9 mouse cellular contexts compared by ENCODE assay signal in the genomic region with DNA sequence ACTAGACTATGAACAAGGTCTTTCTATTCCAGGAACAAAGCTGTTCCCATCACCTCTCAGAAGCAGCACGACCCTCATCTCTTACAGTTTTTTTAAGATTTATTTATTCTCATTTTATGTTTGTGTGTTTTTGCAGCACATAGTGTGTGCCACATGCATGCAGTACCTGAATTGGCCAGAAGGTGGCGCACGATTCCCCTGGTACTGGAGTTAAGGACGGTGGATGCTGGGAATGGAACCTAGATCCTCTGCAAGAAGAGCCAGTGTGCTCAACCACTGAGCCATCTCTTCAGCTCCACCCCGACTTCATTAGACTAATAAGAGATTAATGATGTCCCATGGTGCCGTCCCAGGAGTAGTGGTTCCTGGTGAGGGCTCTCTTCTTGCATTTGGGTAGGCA. TPM values are rescaled to one million over a fixed set of nuclear protein-coding genes. Genes with fewer than 3 reads are reported as not detected.
DNase-seq lines count a peak whose midpoint lies in the region; ATAC-seq and TF ChIP-seq lines count a peak whose summit lies in the region.
"Had no signal": no experiment of that assay in that cellular context is flagged by ENCODE, and none has a peak within 500 bp of the region (broad histone marks: within the 10 kb centered on the region; RNA-seq: fewer than 3 reads in every experiment).

No protein-coding gene starts in this region.

- no peaks in the 10 kb centered on the region for H3K9me3 ChIP-seq in forebrain, postnatal 0 days (ENCODE audit: low read length)
- no peaks in the 10 kb centered on the region for H3K9me3 ChIP-seq in forebrain, embryonic 16.5 days (ENCODE audit: control insufficient read depth, low read length)
- no peaks in the 10 kb centered on the region for H3K9me3 ChIP-seq in limb, embryonic 11.5 days (ENCODE audit: control insufficient read depth, low read length)
- H3K9me3 ChIP-seq: limb, embryonic 12.5 days had no signal

- H3K4me2 ChIP-seq in forebrain, postnatal 0 days (ENCODE audit: low read depth), result no peak overlapping the region
- no peak overlapping the region for H3K4me2 ChIP-seq in forebrain, embryonic 16.5 days (ENCODE audit: low read length)
- H3K4me2 ChIP-seq in limb, embryonic 11.5 days (ENCODE audit: low read depth, severe bottlenecking), result no peak overlapping the region
- H3K4me2 ChIP-seq: limb, embryonic 12.5 days had no signal

- no peak overlapping the region for H3K4me3 ChIP-seq in forebrain, postnatal 0 days (ENCODE audit: low read depth, low read length)
- H3K4me3 ChIP-seq in forebrain, embryonic 16.5 days (replicated peaks; ENCODE audit: low read length), result no peak overlapping the region
- no peak overlapping the region for H3K4me3 ChIP-seq in limb, embryonic 11.5 days (ENCODE audit: low read depth, low read length)
- H3K4me3 ChIP-seq: limb, embryonic 12.5 days had no signal

- WGBS in forebrain, postnatal 0 days, result 37% methylated on average over 6 of the region's 6 CpGs
- WGBS in forebrain, embryonic 16.5 days, result 35% methylated on average over 6 of the region's 6 CpGs
- 43% methylated on average over 6 of the region's 6 CpGs for WGBS in limb, embryonic 11.5 days

- H3K27ac ChIP-seq in forebrain, postnatal 0 days (ENCODE audit: low read depth, low read length), result no peak overlapping the region
- H3K27ac ChIP-seq in forebrain, embryonic 16.5 days (ENCODE audit: low read length), result no peak overlapping the region
- H3K27ac ChIP-seq in limb, embryonic 11.5 days (replicated peaks; ENCODE audit: low read depth, low read length), result no peak overlapping the region
- H3K27ac ChIP-seq: limb, embryonic 12.5 days had no signal

- no peaks in the 10 kb centered on the region for H3K36me3 ChIP-seq in forebrain, postnatal 0 days (ENCODE audit: insufficient read depth)
- H3K36me3 ChIP-seq in forebrain, embryonic 16.5 days (ENCODE audit: control insufficient read depth, insufficient read depth), result no peaks in the 10 kb centered on the region
- no peaks in the 10 kb centered on the region for H3K36me3 ChIP-seq in limb, embryonic 11.5 days (ENCODE audit: control insufficient read depth, insufficient read depth, low read length)
- no peaks in the 10 kb centered on the region for H3K36me3 ChIP-seq in splenic B cell, adult 2 months (ENCODE audit: control insufficient read depth, insufficient read depth, low read length, poor library complexity, severe bottlenecking)
- H3K36me3 ChIP-seq: limb, embryonic 12.5 days had no signal

- H3K27me3 ChIP-seq in forebrain, postnatal 0 days (ENCODE audit: insufficient read depth, low read length), result no peaks in the 10 kb centered on the region
- no peaks in the 10 kb centered on the region for H3K27me3 ChIP-seq in forebrain, embryonic 16.5 days (replicated peaks; ENCODE audit: control insufficient read depth, insufficient read depth, low read length)
- no peaks in the 10 kb centered on the region for H3K27me3 ChIP-seq in limb, embryonic 11.5 days (ENCODE audit: control insufficient read depth, insufficient read depth, low read length)
- no peaks in the 10 kb centered on the region for H3K27me3 ChIP-seq in splenic B cell, adult 2 months (ENCODE audit: control insufficient read depth, insufficient read depth, low read length, poor library complexity, severe bottlenecking)
- H3K27me3 ChIP-seq: limb, embryonic 12.5 days had no signal

- DNase-seq in forebrain, postnatal 0 days, result no peak
- peak; percentile 12 for DNase-seq in ovary, postnatal 14 days (ENCODE audit: low spot score)
- DNase-seq in ovary, adult 18-20 months (ENCODE audit: low spot score), result no peak
- peak; percentile 13 for DNase-seq in cerebellum, adult 8-10 months
- peak; percentile 63 for DNase-seq in limb, embryonic 11.5 days (ENCODE audit: low spot score)
- peak; percentile 70 for DNase-seq in splenic B cell, adult 2 months (ENCODE audit: low read depth, low spot score)
- no peak for DNase-seq in Muller cell, postnatal 12 days (ENCODE audit: inconsistent ontology term)

- peak; percentile 68 for TF ChIP-seq CTCF in forebrain, postnatal 0 days (IDR thresholded peaks at IDR 0.05; ENCODE audit: low read depth)

- H3K9ac ChIP-seq in forebrain, postnatal 0 days, result no peak overlapping the region
- H3K9ac ChIP-seq in forebrain, embryonic 16.5 days (replicated peaks; ENCODE audit: low read depth, low read length), result no peak overlapping the region
- no peak overlapping the region for H3K9ac ChIP-seq in limb, embryonic 11.5 days (ENCODE audit: low read length)
- H3K9ac ChIP-seq: limb, embryonic 12.5 days had no signal

- H3K4me1 ChIP-seq in forebrain, postnatal 0 days (ENCODE audit: insufficient read depth), result no peaks in the 10 kb centered on the region
- no peaks in the 10 kb centered on the region for H3K4me1 ChIP-seq in forebrain, embryonic 16.5 days (replicated peaks; ENCODE audit: control insufficient read depth, insufficient read depth, low read length)
- H3K4me1 ChIP-seq in limb, embryonic 11.5 days (ENCODE audit: control insufficient read depth, insufficient read depth, low read length), result peaks cover 7% of the 10 kb centered on the region; the same call in 1 of the 2 replicates

- ATAC-seq in forebrain, postnatal 0 days, result no peak
- ATAC-seq in forebrain, embryonic 16.5 days, result no peak
- ATAC-seq in limb, embryonic 11.5 days (ENCODE audit: insufficient number of reproducible peaks, low FRiP score, low TSS enrichment, low read depth), result no peak

RNA-seq across cellular contexts. Expression of gene Erg, which starts 29.2 kb away (rescaled TPM):
- total RNA-seq in forebrain, postnatal 0 days (2014; rRNA removed), result 3.9 and 6.4 TPM in 2 replicates
- 0.99 and 1.8 TPM in 2 replicates for polyA plus RNA-seq in forebrain, postnatal 0 days (2015; fragmentation: Nextera tagmentation; extraction: Ambion mirVana)
- polyA plus RNA-seq in forebrain, embryonic 16.5 days (2015; fragmentation: Nextera tagmentation; extraction: Ambion mirVana), result 1.5 and 1.9 TPM in 2 replicates
- 5.1 and 8.5 TPM in 2 replicates for polyA plus RNA-seq in limb, embryonic 11.5 days (2014; fragmentation: Nextera tagmentation; extraction: Ambion mirVana)

Comparison
In these comparisons a context has a peak if more than half of its experiments do, and no peak if none do; other contexts are left out.
1. DNase-seq: peak in ovary, postnatal 14 days (single experiment), cerebellum, adult 8-10 months (single experiment), limb, embryonic 11.5 days (single experiment) and splenic B cell, adult 2 months (single experiment); none in forebrain, postnatal 0 days (single experiment), ovary, adult 18-20 months (single experiment) and Muller cell, postnatal 12 days (single experiment).